Mouse (Mus musculus): ENCODE data around the gene Vmn2r52. TPM values are rescaled to one million over a fixed set of nuclear protein-coding genes. Genes with fewer than 3 reads are reported as not detected.

Gene Vmn2r52
- polyA plus RNA-seq (2014; fragmentation: Illumina TruSeq; extraction: RNeasy Lipid Tissue Mini Kit (QIAGEN cat#74804); ENCODE audit: low replicate concordance), result not detected

DNA sequence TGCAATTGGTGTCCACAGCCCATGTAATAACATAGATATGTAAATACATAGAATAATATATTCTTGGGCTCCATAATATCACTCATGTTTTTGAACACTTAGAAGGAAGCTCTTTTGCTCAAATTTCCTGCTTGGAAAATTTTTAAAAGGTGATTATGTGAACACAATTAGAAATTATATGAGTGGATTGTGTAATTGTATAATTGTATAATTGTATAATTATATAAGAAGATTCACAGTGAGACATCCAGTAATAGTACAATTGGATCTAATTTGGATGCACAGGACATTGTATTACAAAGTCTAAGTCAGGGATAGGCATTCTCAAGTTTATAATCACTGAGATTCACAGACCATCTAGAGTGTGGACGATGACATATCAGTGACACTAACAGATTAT, at the start of gene Vmn2r52:
Gene Vmn2r52, minus strand, starts transcription at position 101 of the 400 bp plus-strand sequence.

DNA sequence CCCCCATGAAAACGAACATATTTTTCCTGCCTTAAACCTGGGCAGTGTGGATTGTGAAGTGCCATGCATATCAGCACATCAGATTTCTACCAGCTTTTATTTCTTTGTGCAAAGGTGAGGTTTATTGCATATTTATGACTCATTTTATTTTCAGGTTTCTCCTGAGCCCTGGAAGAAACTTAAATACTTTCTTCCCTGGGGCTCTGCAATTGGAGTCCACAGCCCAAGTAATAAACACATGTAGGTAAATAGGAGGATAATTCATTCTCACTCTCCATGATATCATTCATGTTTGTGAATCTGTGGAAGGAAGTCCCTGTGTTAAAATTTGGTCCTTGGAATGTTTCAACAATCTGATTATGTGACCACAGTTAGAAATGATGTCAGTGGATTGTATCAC, 70.7 kb downstream of the Vmn2r52 start, which contains the start of gene Vmn2r51:
Gene Vmn2r51, minus strand, starts transcription at position 101 of the 400 bp plus-strand sequence.

Other genes starting within 250 kb of the Vmn2r52 start
- not detected for gene Vmn2r48, start 223.0 kb downstream of the Vmn2r52 start, polyA plus RNA-seq (2014; fragmentation: Illumina TruSeq; extraction: RNeasy Lipid Tissue Mini Kit (QIAGEN cat#74804); ENCODE audit: low replicate concordance)
- gene Vmn2r49, start 184.3 kb downstream of the Vmn2r52 start, polyA plus RNA-seq (2014; fragmentation: Illumina TruSeq; extraction: RNeasy Lipid Tissue Mini Kit (QIAGEN cat#74804); ENCODE audit: low replicate concordance), result not detected
- not detected for gene Vmn2r50, start 123.3 kb downstream of the Vmn2r52 start, polyA plus RNA-seq (2014; fragmentation: Illumina TruSeq; extraction: RNeasy Lipid Tissue Mini Kit (QIAGEN cat#74804); ENCODE audit: low replicate concordance)
- gene Vmn2r51, start 70.8 kb downstream of the Vmn2r52 start, polyA plus RNA-seq (2014; fragmentation: Illumina TruSeq; extraction: RNeasy Lipid Tissue Mini Kit (QIAGEN cat#74804); ENCODE audit: low replicate concordance), result not detected
- not detected for gene Vmn1r66, start 101.4 kb upstream of the Vmn2r52 start, polyA plus RNA-seq (2014; fragmentation: Illumina TruSeq; extraction: RNeasy Lipid Tissue Mini Kit (QIAGEN cat#74804); ENCODE audit: low replicate concordance)